Mouse (Mus musculus) layer of hippocampus, adult 11-12 months (tissue): Measurements from ENCODE around the gene Pms2.
A peak's percentile ranks its signal among the peaks of the same experiment; 100 is the strongest.

ENCODE experiments used
- DNase-seq: peaks from one replicate; pipeline ENCODE4 v3.0.0; 2022; ENCODE audit warnings: low spot score

Pms2 gene

GRCm38 (mm10) chr5:143909417-143910400, at the start of gene Pms2, which contains the start of gene Aimp2:
TSS of gene Pms2 (plus strand) at chr5:143909964.
TSS of gene Aimp2 (minus strand) at chr5:143909847.
- DNase-seq: peak; percentile 98

- no peak for DNase-seq
Observed at GRCm38 (mm10) chr5:143871547-143872169, 38.1 kb upstream of the Pms2 start.

- DNase-seq: no peak
Observed at GRCm38 (mm10) chr5:143874571-143874970, 35.2 kb upstream of the Pms2 start.

GRCm38 (mm10) chr5:143885274-143885673, 24.5 kb upstream of the Pms2 start:
- DNase-seq: no peak

- no peak for DNase-seq
Observed at GRCm38 (mm10) chr5:143890741-143891140, 19.0 kb upstream of the Pms2 start.

GRCm38 (mm10) chr5:143892255-143892886, 17.4 kb upstream of the Pms2 start:
- DNase-seq: peak; percentile 22

- DNase-seq: no peak
Observed at GRCm38 (mm10) chr5:143893396-143893795, 16.4 kb upstream of the Pms2 start.

GRCm38 (mm10) chr5:143897635-143898330, 12.0 kb upstream of the Pms2 start, which contains the start of gene Ankrd61:
TSS of gene Ankrd61 (minus strand) at chr5:143897685.
- no peak for DNase-seq

- peak; percentile 29 for DNase-seq
Observed at GRCm38 (mm10) chr5:143902111-143902510, 7.7 kb upstream of the Pms2 start.

GRCm38 (mm10) chr5:143903813-143904212, 6.0 kb upstream of the Pms2 start:
- no peak for DNase-seq

- DNase-seq: no peak
Observed at GRCm38 (mm10) chr5:143906429-143906828, 3.3 kb upstream of the Pms2 start.

GRCm38 (mm10) chr5:143908926-143909325, 838 bp upstream of the Pms2 start:
- no peak for DNase-seq

- DNase-seq: no peak
Observed at GRCm38 (mm10) chr5:143916221-143916620, 6.5 kb downstream of the Pms2 start.

GRCm38 (mm10) chr5:143917418-143917817, 7.7 kb downstream of the Pms2 start:
- DNase-seq: peak; percentile 31

GRCm38 (mm10) chr5:143918120-143918519, 8.4 kb downstream of the Pms2 start:
- DNase-seq: no peak

GRCm38 (mm10) chr5:143924781-143925452, 15.2 kb downstream of the Pms2 start:
- no peak for DNase-seq

- no peak for DNase-seq
Observed at GRCm38 (mm10) chr5:143927875-143928274, 18.1 kb downstream of the Pms2 start, which contains the start of gene Gm42421. TSS of gene Gm42421 (plus strand) at chr5:143928175.

- no peak for DNase-seq
Observed at GRCm38 (mm10) chr5:143929291-143929690, 19.5 kb downstream of the Pms2 start.

GRCm38 (mm10) chr5:143930656-143931055, 20.9 kb downstream of the Pms2 start:
- no peak for DNase-seq

- no peak for DNase-seq
Observed at GRCm38 (mm10) chr5:143931863-143932580, 22.3 kb downstream of the Pms2 start.
